Mouse (Mus musculus) 3T3-L1 (cell line): Measurements from ENCODE around the gene 1810055G02Rik.
A peak's percentile ranks its signal among the peaks of the same experiment; 100 is the strongest.

Experiments used
- DNase-seq: peaks from one replicate; pipeline ENCODE4 v3.0.0-alpha.2; 2015; ENCODE audit warnings: low read depth, low spot score

Gene 1810055G02Rik

GRCm38 (mm10) chr19:3742716-3743115 is 34.6 kb downstream of the 1810055G02Rik start:
- DNase-seq, result no peak

GRCm38 (mm10) chr19:3743362-3743761 is 35.3 kb downstream of the 1810055G02Rik start:
- no peak for DNase-seq

GRCm38 (mm10) chr19:3743851-3744512 is 35.9 kb downstream of the 1810055G02Rik start:
- DNase-seq, result no peak

- DNase-seq, result no peak
Observed at GRCm38 (mm10) chr19:3752621-3753239, 44.6 kb downstream of the 1810055G02Rik start.

GRCm38 (mm10) chr19:3753240-3753633 is 45.1 kb downstream of the 1810055G02Rik start:
- DNase-seq, result no peak

GRCm38 (mm10) chr19:3753738-3754137 is 45.6 kb downstream of the 1810055G02Rik start:
- DNase-seq, result no peak

- no peak for DNase-seq
Observed at GRCm38 (mm10) chr19:3757861-3758260, 49.8 kb downstream of the 1810055G02Rik start.

GRCm38 (mm10) chr19:3765221-3765820 is 57.2 kb downstream of the 1810055G02Rik start:
- peak; percentile 73 for DNase-seq

GRCm38 (mm10) chr19:3766378-3766777 is 58.3 kb downstream of the 1810055G02Rik start:
- no peak for DNase-seq

GRCm38 (mm10) chr19:3767276-3767780 is 59.2 kb downstream of the 1810055G02Rik start, which contains the start of gene Kmt5b:
Gene Kmt5b, plus strand, starts transcription at chr19:3767421.
- DNase-seq, result no peak
